ENCODE assay signal across 22 mouse cellular contexts in the genomic region with DNA sequence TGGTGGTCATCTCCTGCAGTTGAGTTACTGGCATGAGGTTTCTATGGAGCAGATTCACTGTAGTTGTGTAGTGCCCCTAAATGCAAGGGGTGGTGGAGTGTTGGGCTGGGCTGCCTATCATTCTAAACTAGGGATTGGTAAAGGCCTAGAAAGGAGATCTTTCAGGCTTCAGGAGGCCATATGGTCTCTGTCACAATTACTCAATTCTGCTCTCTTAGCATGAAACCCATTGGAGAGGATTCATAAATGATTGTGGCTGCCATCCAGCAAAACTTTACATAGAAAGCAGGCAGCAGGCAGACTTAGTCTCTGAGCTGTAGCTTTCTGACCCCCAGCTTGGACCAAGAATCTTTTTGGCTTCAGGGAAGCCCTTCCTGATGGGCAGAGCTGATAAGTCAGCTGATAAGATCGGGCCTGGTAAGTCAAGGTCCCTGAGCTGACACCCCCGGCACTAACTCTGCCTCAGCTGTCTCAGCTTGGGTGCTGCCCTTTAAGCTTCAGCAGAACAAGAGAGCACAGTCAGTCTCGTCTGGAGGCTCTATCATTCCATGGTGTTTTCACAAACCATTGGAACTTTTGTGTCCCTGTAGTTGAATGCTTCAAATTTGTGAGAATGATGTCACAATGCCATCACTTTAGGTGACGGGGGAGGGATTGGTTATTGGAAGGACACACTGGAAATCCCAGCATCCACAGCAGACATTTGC.
DNase-seq lines count a peak whose midpoint lies in the region; ATAC-seq and TF ChIP-seq lines count a peak whose summit lies in the region.
"Had no signal": no experiment of that assay in that cellular context is flagged by ENCODE, and none has a peak within 500 bp of the region (broad histone marks: within the 10 kb centered on the region; RNA-seq: fewer than 3 reads in every experiment).

No protein-coding gene starts in this region.

- no peak overlapping the region for H3K9ac ChIP-seq in hindbrain, embryonic 16.5 days (ENCODE audit: low read depth, low read length)
- H3K9ac ChIP-seq in midbrain, postnatal 0 days (replicated peaks; ENCODE audit: low read length, poor library complexity, severe bottlenecking), result no peak overlapping the region
- no peak overlapping the region for H3K9ac ChIP-seq in lung, embryonic 16.5 days (ENCODE audit: low read length)
- H3K9ac ChIP-seq: embryonic facial prominence, embryonic 12.5 days; forebrain, embryonic 12.5 days; heart, embryonic 15.5 days; hindbrain, embryonic 15.5 days; liver, embryonic 13.5 days had no signal

- WGBS in hindbrain, embryonic 16.5 days, result 81% methylated on average over 4 of the region's 4 CpGs
- 83% methylated on average over 4 of the region's 4 CpGs for WGBS in hindbrain, embryonic 10.5 days
- WGBS in midbrain, postnatal 0 days, result 80% methylated on average over 4 of the region's 4 CpGs
- WGBS in midbrain, embryonic 10.5 days, result 80% methylated on average over 4 of the region's 4 CpGs
- WGBS in lung, embryonic 16.5 days, result 32% methylated on average over 4 of the region's 4 CpGs

- H3K27me3 ChIP-seq in hindbrain, embryonic 16.5 days (replicated peaks; ENCODE audit: control insufficient read depth, insufficient read depth, low read length), result no peaks in the 10 kb centered on the region
- no peaks in the 10 kb centered on the region for H3K27me3 ChIP-seq in hindbrain, embryonic 10.5 days (ENCODE audit: insufficient read depth, poor library complexity, severe bottlenecking)
- H3K27me3 ChIP-seq in midbrain, postnatal 0 days (ENCODE audit: insufficient read depth, low read length), result no peaks in the 10 kb centered on the region
- no peaks in the 10 kb centered on the region for H3K27me3 ChIP-seq in midbrain, embryonic 10.5 days (ENCODE audit: low read depth, poor library complexity, severe bottlenecking)
- no peaks in the 10 kb centered on the region for H3K27me3 ChIP-seq in lung, embryonic 16.5 days (ENCODE audit: control insufficient read depth, insufficient read depth, low read depth, low read length)
- H3K27me3 ChIP-seq: embryonic facial prominence, embryonic 12.5 days; forebrain, embryonic 12.5 days; heart, embryonic 15.5 days; hindbrain, embryonic 15.5 days had no signal

- H3K4me2 ChIP-seq in hindbrain, embryonic 16.5 days (ENCODE audit: low read length), result no peak overlapping the region
- no peak overlapping the region for H3K4me2 ChIP-seq in midbrain, postnatal 0 days (ENCODE audit: low read depth, low read length, poor library complexity, severe bottlenecking)
- H3K4me2 ChIP-seq in lung, embryonic 16.5 days (ENCODE audit: low read depth, low read length), result no peak overlapping the region
- H3K4me2 ChIP-seq: embryonic facial prominence, embryonic 12.5 days; forebrain, embryonic 12.5 days; heart, embryonic 15.5 days; hindbrain, embryonic 15.5 days; liver, embryonic 13.5 days had no signal

- no peaks in the 10 kb centered on the region for H3K9me3 ChIP-seq in hindbrain, embryonic 16.5 days (ENCODE audit: control insufficient read depth, low read length)
- no peaks in the 10 kb centered on the region for H3K9me3 ChIP-seq in hindbrain, embryonic 10.5 days
- H3K9me3 ChIP-seq in midbrain, postnatal 0 days (ENCODE audit: low read length), result no peaks in the 10 kb centered on the region
- no peaks in the 10 kb centered on the region for H3K9me3 ChIP-seq in midbrain, embryonic 10.5 days (replicated peaks)
- H3K9me3 ChIP-seq in lung, embryonic 16.5 days (ENCODE audit: control insufficient read depth, low read length), result no peaks in the 10 kb centered on the region
- H3K9me3 ChIP-seq: embryonic facial prominence, embryonic 12.5 days; forebrain, embryonic 12.5 days; heart, embryonic 15.5 days; hindbrain, embryonic 15.5 days; liver, embryonic 13.5 days had no signal

- ATAC-seq in hindbrain, embryonic 16.5 days, result peak; percentile 67; the same call in 1 of the 2 replicates
- ATAC-seq in midbrain, postnatal 0 days (ENCODE audit: low FRiP score), result no peak
- ATAC-seq in lung, embryonic 16.5 days (ENCODE audit: low read depth), result peak; percentile 89
- ATAC-seq: activated CD4-positive, CD25-positive, alpha-beta regulatory T cell, adult 4 months; intestine, embryonic 16.5 days had no signal

- H3K4me3 ChIP-seq in hindbrain, embryonic 16.5 days (ENCODE audit: low read length), result no peak overlapping the region
- no peak overlapping the region for H3K4me3 ChIP-seq in hindbrain, embryonic 10.5 days
- no peak overlapping the region for H3K4me3 ChIP-seq in midbrain, postnatal 0 days (ENCODE audit: low read depth, low read length)
- no peak overlapping the region for H3K4me3 ChIP-seq in midbrain, embryonic 10.5 days
- H3K4me3 ChIP-seq in lung, embryonic 16.5 days (ENCODE audit: low read length), result no peak overlapping the region
- H3K4me3 ChIP-seq: embryonic facial prominence, embryonic 12.5 days; forebrain, embryonic 12.5 days; gastrocnemius, adult 2 months; heart, embryonic 15.5 days; hindbrain, embryonic 15.5 days; left cerebral cortex, adult 2 months; liver, embryonic 13.5 days had no signal

- no peaks in the 10 kb centered on the region for H3K4me1 ChIP-seq in hindbrain, embryonic 16.5 days (ENCODE audit: control insufficient read depth, insufficient read depth, low read depth, low read length)
- H3K4me1 ChIP-seq in hindbrain, embryonic 10.5 days (replicated peaks), result no peaks in the 10 kb centered on the region
- H3K4me1 ChIP-seq in midbrain, postnatal 0 days (ENCODE audit: insufficient read depth, low read length), result no peaks in the 10 kb centered on the region
- H3K4me1 ChIP-seq in midbrain, embryonic 10.5 days, result no peaks in the 10 kb centered on the region
- peaks cover 2% of the 10 kb centered on the region; the same call in 1 of the 2 replicates for H3K4me1 ChIP-seq in lung, embryonic 16.5 days (replicated peaks; ENCODE audit: control insufficient read depth, insufficient read depth, low read length)
- H3K4me1 ChIP-seq: embryonic facial prominence, embryonic 12.5 days; forebrain, embryonic 12.5 days; heart, embryonic 15.5 days; hindbrain, embryonic 15.5 days had no signal

- no peaks in the 10 kb centered on the region for H3K36me3 ChIP-seq in hindbrain, embryonic 16.5 days (ENCODE audit: control insufficient read depth, insufficient read depth, low read length)
- no peaks in the 10 kb centered on the region for H3K36me3 ChIP-seq in hindbrain, embryonic 10.5 days
- no peaks in the 10 kb centered on the region for H3K36me3 ChIP-seq in midbrain, postnatal 0 days (ENCODE audit: insufficient read depth, low read length)
- H3K36me3 ChIP-seq in midbrain, embryonic 10.5 days, result no peaks in the 10 kb centered on the region
- no peaks in the 10 kb centered on the region for H3K36me3 ChIP-seq in lung, embryonic 16.5 days (ENCODE audit: control insufficient read depth, insufficient read depth, low read length)
- H3K36me3 ChIP-seq: embryonic facial prominence, embryonic 12.5 days; forebrain, embryonic 12.5 days; heart, embryonic 15.5 days; hindbrain, embryonic 15.5 days; liver, embryonic 13.5 days had no signal

- no peak for TF ChIP-seq CTCF in midbrain, postnatal 0 days (IDR thresholded peaks at IDR 0.05)

- DNase-seq in hindbrain, embryonic 10.5 days (ENCODE audit: low spot score), result no peak
- DNase-seq in midbrain, postnatal 0 days (ENCODE audit: low spot score), result peak; percentile 53
- DNase-seq in midbrain, embryonic 10.5 days (ENCODE audit: low spot score), result no peak
- DNase-seq in lung, postnatal 36 days, result peak; percentile 57
- DNase-seq in adrenal gland, adult 18-20 months (ENCODE audit: low spot score in 2 of 2), result no peak
- DNase-seq: adrenal gland, postnatal 10 days; gastrocnemius, adult 2 months; heart, postnatal 36 days; liver, embryonic 13.5 days; right cerebral cortex, postnatal 14 days; thymus, adult 2 months had no signal

- no peak overlapping the region for H3K27ac ChIP-seq in hindbrain, embryonic 16.5 days (ENCODE audit: low read depth, low read length)
- H3K27ac ChIP-seq in hindbrain, embryonic 10.5 days, result no peak overlapping the region
- no peak overlapping the region for H3K27ac ChIP-seq in midbrain, postnatal 0 days (ENCODE audit: low read depth, low read length)
- no peak overlapping the region for H3K27ac ChIP-seq in midbrain, embryonic 10.5 days (replicated peaks)
- H3K27ac ChIP-seq in lung, embryonic 16.5 days (ENCODE audit: low read length), result peak overlapping the region; percentile 66
- H3K27ac ChIP-seq: embryonic facial prominence, embryonic 12.5 days; forebrain, embryonic 12.5 days; gastrocnemius, adult 2 months; heart, embryonic 15.5 days; hindbrain, embryonic 15.5 days; left cerebral cortex, adult 2 months; liver, embryonic 13.5 days; macrophage; stomach, postnatal 0 days had no signal

Comparison
In these comparisons a context has a peak if more than half of its experiments do, and no peak if none do; other contexts are left out.
1. DNase-seq: peak in midbrain, postnatal 0 days (single experiment) and lung, postnatal 36 days (single experiment); none in hindbrain, embryonic 10.5 days (single experiment), midbrain, embryonic 10.5 days (single experiment) and adrenal gland, adult 18-20 months (0 of 2).